Comparison of ENCODE assay signal across 8 mouse cellular contexts in genomic region chr2:20779484-20780381, GRCm38 (mm10).
A peak's percentile ranks its signal among the peaks of the same experiment; 100 is the strongest.
DNase-seq lines count a peak whose midpoint lies in the region; ATAC-seq and TF ChIP-seq lines count a peak whose summit lies in the region.

No protein-coding gene starts in this region.

- DNase-seq in ovary, postnatal 10 days (ENCODE audit: low spot score): peak; percentile 13
- DNase-seq in ovary, adult 18-20 months (ENCODE audit: low spot score): no peak
- DNase-seq in cerebellum, adult 11-12 months: peak; percentile 9
- DNase-seq in induced T-regulatory cell, adult 2 months (ENCODE audit: low read depth): peak; percentile 50
- peak; percentile 58 to 65 for DNase-seq in left cerebral cortex, adult 2 months (ENCODE audit: extremely low spot score in 1 of 2, low spot score in 2 of 2)

- TF ChIP-seq POLR2A in testis, adult 2 months (IDR thresholded peaks at IDR 0.05; ENCODE audit: control insufficient read depth, low read depth, low read length): no peak

- no peak overlapping the region for H3K9ac ChIP-seq in forebrain, embryonic 15.5 days (replicated peaks)
- H3K9ac ChIP-seq in midbrain, embryonic 15.5 days: no peak overlapping the region

- H3K4me3 ChIP-seq in forebrain, embryonic 15.5 days: no peak overlapping the region
- H3K4me3 ChIP-seq in left cerebral cortex, adult 2 months: no peak overlapping the region
- no peak overlapping the region for H3K4me3 ChIP-seq in midbrain, embryonic 15.5 days
- no peak overlapping the region for H3K4me3 ChIP-seq in testis, adult 2 months (ENCODE audit: control insufficient read depth, low read depth, low read length)

- peak; percentile 86 for TF ChIP-seq CTCF in left cerebral cortex, adult 2 months (IDR thresholded peaks at IDR 0.05)
- TF ChIP-seq CTCF in testis, adult 2 months (IDR thresholded peaks at IDR 0.05; ENCODE audit: control insufficient read depth, insufficient read depth, insufficient replicate concordance, low read depth, low read length): peak; percentile 70; the same call in 1 of the 2 replicates

- no peak overlapping the region for H3K4me2 ChIP-seq in forebrain, embryonic 15.5 days (replicated peaks)
- H3K4me2 ChIP-seq in midbrain, embryonic 15.5 days: no peak overlapping the region

- no peaks in the 10 kb centered on the region for H3K9me3 ChIP-seq in forebrain, embryonic 15.5 days
- H3K9me3 ChIP-seq in midbrain, embryonic 15.5 days: no peaks in the 10 kb centered on the region

- ATAC-seq in forebrain, embryonic 15.5 days (replicated peaks): peak; percentile 87
- ATAC-seq in midbrain, embryonic 15.5 days (replicated peaks): peak; percentile 90

- no peaks in the 10 kb centered on the region for H3K27me3 ChIP-seq in forebrain, embryonic 15.5 days
- H3K27me3 ChIP-seq in midbrain, embryonic 15.5 days (replicated peaks): no peaks in the 10 kb centered on the region
- H3K27me3 ChIP-seq in testis, adult 2 months (ENCODE audit: control insufficient read depth, insufficient read depth, low read length): no peaks in the 10 kb centered on the region

- H3K36me3 ChIP-seq in forebrain, embryonic 15.5 days: no peaks in the 10 kb centered on the region
- no peaks in the 10 kb centered on the region for H3K36me3 ChIP-seq in midbrain, embryonic 15.5 days (replicated peaks)
- H3K36me3 ChIP-seq in testis, adult 2 months (ENCODE audit: control insufficient read depth, insufficient read depth, low read length): no peaks in the 10 kb centered on the region

- intact Hi-C loops in left cerebral cortex, adult 2 months (cut with DNase I): loop anchor here (5.0 to 10.0 kb wide), 5 partner anchors 505 to 1362 kb away; partner anchors contain the start of gene Etl4

- 34% methylated on average over 6 of the region's 6 CpGs for WGBS in forebrain, embryonic 15.5 days
- 36% methylated on average over 6 of the region's 6 CpGs for WGBS in midbrain, embryonic 15.5 days

- no peaks in the 10 kb centered on the region for H3K4me1 ChIP-seq in forebrain, embryonic 15.5 days
- no peaks in the 10 kb centered on the region for H3K4me1 ChIP-seq in midbrain, embryonic 15.5 days
- H3K4me1 ChIP-seq in testis, adult 2 months (ENCODE audit: control insufficient read depth, insufficient read depth, low read length): no peaks in the 10 kb centered on the region

- H3K27ac ChIP-seq in forebrain, embryonic 15.5 days (replicated peaks): no peak overlapping the region
- no peak overlapping the region for H3K27ac ChIP-seq in left cerebral cortex, adult 2 months
- H3K27ac ChIP-seq in midbrain, embryonic 15.5 days: no peak overlapping the region
- H3K27ac ChIP-seq in testis, adult 2 months (ENCODE audit: control insufficient read depth, insufficient read depth, low read depth, low read length): no peak overlapping the region
